Mouse (Mus musculus): ENCODE measurements around the gene Shroom2. TPM values are rescaled to one million over a fixed set of nuclear protein-coding genes. Genes with fewer than 3 reads are reported as not detected.

The Shroom2 gene
- polyA plus RNA-seq, 1 experiment from 2014 or later = 3.5 TPM

DNA sequence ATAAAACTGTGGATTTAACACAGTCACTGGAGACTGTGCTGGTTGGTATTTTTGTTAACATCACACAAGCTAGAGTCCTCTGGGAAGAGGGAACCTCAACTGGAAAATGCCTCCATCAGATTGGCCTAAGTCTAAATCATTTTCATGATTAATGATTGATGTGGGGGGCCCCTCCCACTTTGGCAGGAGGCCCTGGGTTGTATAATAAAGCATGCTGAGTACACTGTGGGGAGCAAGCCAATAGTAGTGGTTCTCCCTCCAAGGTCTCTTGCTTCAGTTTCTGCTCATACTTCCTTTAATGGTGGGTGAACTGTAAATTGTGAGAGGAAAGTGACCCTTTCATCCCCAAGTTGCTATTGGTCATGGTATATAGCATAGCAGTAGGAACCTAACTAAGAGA, 148.3 kb downstream of the Shroom2 start:
- Histone ChIP-seq H3K4me2 (replicated peaks; ENCODE audit: low read depth) (no peak overlapping the region), H3K9ac (ENCODE audit: low read depth, low read length) (no peak overlapping the region), H3K9me3 (ENCODE audit: control insufficient read depth) (no peaks in the 10 kb centered on the region), H3K36me3 (ENCODE audit: control insufficient read depth, insufficient read depth) (no peaks in the 10 kb centered on the region; the same call in 1 of the 2 replicates), H3K4me1 (replicated peaks; ENCODE audit: control insufficient read depth, insufficient read depth, low read length) (no peaks in the 10 kb centered on the region), H3K27me3 (replicated peaks; ENCODE audit: control insufficient read depth, insufficient read depth, low read length) (no peaks in the 10 kb centered on the region), H3K4me3 (ENCODE audit: low read depth, low read length) (no peak overlapping the region), H3K27ac (ENCODE audit: low read depth, low read length) (no peak overlapping the region)
- ATAC-seq = peak; percentile 88
- no peak for TF ChIP-seq CTCF (IDR thresholded peaks at IDR 0.05; ENCODE audit: low read depth)

DNA sequence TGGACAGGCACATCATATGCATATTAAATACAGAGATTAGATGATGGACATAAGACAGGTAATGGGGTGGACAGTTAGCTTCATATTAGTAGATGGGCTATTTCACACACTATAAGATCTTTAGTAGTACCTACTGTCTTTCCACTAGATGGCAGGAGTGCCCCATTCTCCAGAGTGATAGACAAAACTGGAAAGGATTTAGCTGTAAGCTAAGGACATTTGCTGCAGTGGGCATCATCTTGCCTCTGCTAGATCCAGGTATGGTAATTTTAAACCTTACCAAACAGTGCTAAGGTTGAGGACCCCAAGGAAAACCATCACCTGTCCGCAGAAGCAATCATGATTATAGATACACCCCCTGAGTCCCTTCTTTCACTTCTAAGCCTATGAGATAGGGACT, 150.8 kb downstream of the Shroom2 start:
- H3K4me2 ChIP-seq (replicated peaks; ENCODE audit: low read depth) = no peak overlapping the region
- peak; percentile 76 for TF ChIP-seq CTCF (IDR thresholded peaks at IDR 0.05; ENCODE audit: low read depth)
- no peaks in the 10 kb centered on the region for H3K27me3 ChIP-seq (replicated peaks; ENCODE audit: control insufficient read depth, insufficient read depth, low read length)
- H3K9ac ChIP-seq (ENCODE audit: low read depth, low read length) = no peak overlapping the region
- H3K27ac ChIP-seq (ENCODE audit: low read depth, low read length) = no peak overlapping the region
- H3K4me1 ChIP-seq (replicated peaks; ENCODE audit: control insufficient read depth, insufficient read depth, low read length) = no peaks in the 10 kb centered on the region
- no peaks in the 10 kb centered on the region for H3K9me3 ChIP-seq (ENCODE audit: control insufficient read depth)
- H3K36me3 ChIP-seq (ENCODE audit: control insufficient read depth, insufficient read depth) = no peaks in the 10 kb centered on the region; the same call in 1 of the 2 replicates
- no peak overlapping the region for H3K4me3 ChIP-seq (ENCODE audit: low read depth, low read length)
- ATAC-seq = no peak
- 88% methylated on average over 1 of the region's 1 CpGs for WGBS

DNA sequence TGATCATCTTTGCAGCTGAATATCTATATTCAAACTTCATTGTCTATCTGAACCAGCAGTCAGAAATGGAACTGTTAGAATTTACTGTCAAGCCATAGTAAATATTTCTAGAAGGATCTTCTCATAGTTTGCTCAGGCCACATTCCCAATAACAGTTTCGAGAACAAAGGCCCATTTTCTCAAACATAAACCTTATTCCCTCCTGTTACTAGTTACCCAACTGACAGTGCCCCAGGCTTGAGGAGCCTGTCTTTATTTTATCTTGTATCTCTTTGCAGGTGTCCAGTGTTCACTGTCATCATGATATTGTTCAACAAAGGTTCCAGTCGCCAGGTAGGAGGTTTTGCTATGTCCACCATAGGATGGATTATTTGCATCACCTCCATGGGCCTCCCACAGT, 206.2 kb downstream of the Shroom2 start, which contains the start of gene Cldn34a:
Cldn34a (plus strand) TSS at position 301 of the 400 bp plus-strand sequence.
- Histone ChIP-seq H3K4me3 (ENCODE audit: low read depth, low read length) (no peak within 1 kb of the TSS), H3K9me3 (ENCODE audit: control insufficient read depth) (no peaks in the 10 kb centered on the region), H3K9ac (ENCODE audit: low read depth, low read length) (no peak within 1 kb of the TSS), H3K27me3 (replicated peaks; ENCODE audit: control insufficient read depth, insufficient read depth, low read length) (no peaks in the 10 kb centered on the region), H3K36me3 (ENCODE audit: control insufficient read depth, insufficient read depth) (no peaks in the 10 kb centered on the region), H3K4me2 (replicated peaks; ENCODE audit: low read depth) (no peak within 1 kb of the TSS), H3K27ac (ENCODE audit: low read depth, low read length) (no peak within 1 kb of the TSS), H3K4me1 (replicated peaks; ENCODE audit: control insufficient read depth, insufficient read depth, low read length) (no peaks in the 10 kb centered on the region)
- no peak for ATAC-seq
- WGBS = 74% methylated on average over 2 of the region's 2 CpGs
- no peak for TF ChIP-seq CTCF (IDR thresholded peaks at IDR 0.05; ENCODE audit: low read depth)

Other genes starting within 250 kb of the Shroom2 start
- not detected in 2 replicates for gene Cldn34a, start 206.1 kb downstream of the Shroom2 start, polyA plus RNA-seq (2015; fragmentation: Nextera tagmentation; extraction: Ambion mirVana)
- gene Gpr143, start 12.5 kb upstream of the Shroom2 start, polyA plus RNA-seq (2015; fragmentation: Nextera tagmentation; extraction: Ambion mirVana) = 0.16 TPM in 1 of 2 replicates, not detected in the other
- gene Usp51, start 237.0 kb upstream of the Shroom2 start, polyA plus RNA-seq (2015; fragmentation: Nextera tagmentation; extraction: Ambion mirVana) = 0.20 and 0.43 TPM in 2 replicates